Mouse (Mus musculus): ENCODE results near the gene Nlgn1. TPM values are rescaled to one million over a fixed set of nuclear protein-coding genes. Genes with fewer than 3 reads are reported as not detected.

Nlgn1 gene
- total RNA-seq, 1 experiment, result 0.04 TPM

- Histone ChIP-seq H3K4me1 (ENCODE audit: control insufficient read depth in 2 of 2, insufficient read depth in 2 of 2, low read length in 2 of 2, poor library complexity in 1 of 2) (no peaks in the 10 kb centered on the region), H3K27ac (ENCODE audit: insufficient read depth, low read depth, low read length, poor library complexity, severe bottlenecking) (no peak overlapping the region), H3K36me3 (ENCODE audit: control insufficient read depth, insufficient read depth, low read length, poor library complexity, severe bottlenecking) (no peaks in the 10 kb centered on the region), H3K4me3 (ENCODE audit: insufficient read depth in 1 of 2, low read depth in 1 of 2, low read length in 2 of 2, poor library complexity in 1 of 2, severe bottlenecking in 1 of 2) (no peak overlapping the region), H3K9ac (ENCODE audit: insufficient read depth, low read depth, low read length, poor library complexity, severe bottlenecking) (no peak overlapping the region), H3K9me3 (ENCODE audit: control insufficient read depth, insufficient read depth, low read depth, low read length) (no peaks in the 10 kb centered on the region)
- in situ Hi-C loops (cut with MboI; ENCODE audit: low sequenced_read_pairs in 2 of 2, unreplicated experiment in 2 of 2), result no loop called here
- DNase-seq (ENCODE audit: low read depth, low spot score), result no peak
- TF ChIP-seq HCFC1 (IDR thresholded peaks at IDR 0.05; ENCODE audit: borderline replicate concordance, insufficient read depth, low read length), result no peak
- no peak for TF ChIP-seq MAFK (IDR thresholded peaks at IDR 0.05; ENCODE audit: insufficient read depth, low read depth, low read length)
- no peak for TF ChIP-seq ZNF384 (IDR thresholded peaks at IDR 0.05; ENCODE audit: low read depth, low read length)
- TF ChIP-seq CHD2 (IDR thresholded peaks at IDR 0.05; ENCODE audit: low read depth, low read length), result no peak
- no peak for TF ChIP-seq ZC3H11A (IDR thresholded peaks at IDR 0.05; ENCODE audit: borderline replicate concordance, low read depth, low read length)
Measured at GRCm38 (mm10) chr3:25645895-25646691, 686.2 kb downstream of the Nlgn1 start.

DNA sequence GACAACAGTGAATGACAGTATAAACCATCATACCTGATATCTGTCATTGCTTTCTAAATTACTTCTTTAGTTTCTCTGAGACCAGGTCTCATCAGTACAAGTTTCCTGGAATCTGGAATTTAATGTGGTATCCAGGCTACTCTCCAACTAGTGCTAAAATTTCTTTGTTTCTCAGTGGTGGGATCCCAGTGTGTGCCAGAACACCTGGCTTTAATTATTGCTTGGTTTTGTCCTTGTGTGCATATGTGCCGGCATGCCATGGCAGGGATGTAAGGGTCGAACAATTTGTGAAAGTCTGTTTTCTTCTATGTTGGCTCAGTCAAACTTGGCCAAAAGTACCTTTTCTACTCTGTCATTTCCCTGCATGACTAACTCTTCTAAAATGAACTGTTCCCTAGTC lies 703.1 kb downstream of the Nlgn1 start:
- Histone ChIP-seq H3K36me3 (ENCODE audit: control insufficient read depth, insufficient read depth, low read length, poor library complexity, severe bottlenecking) (no peaks in the 10 kb centered on the region), H3K4me1 (ENCODE audit: control insufficient read depth in 2 of 2, insufficient read depth in 2 of 2, low read length in 2 of 2, poor library complexity in 1 of 2) (no peaks in the 10 kb centered on the region), H3K27ac (ENCODE audit: insufficient read depth, low read depth, low read length, poor library complexity, severe bottlenecking) (no peak overlapping the region), H3K4me3 (ENCODE audit: insufficient read depth in 1 of 2, low read depth in 1 of 2, low read length in 2 of 2, poor library complexity in 1 of 2, severe bottlenecking in 1 of 2) (no peak overlapping the region), H3K9me3 (ENCODE audit: control insufficient read depth, insufficient read depth, low read depth, low read length) (no peaks in the 10 kb centered on the region), H3K9ac (ENCODE audit: insufficient read depth, low read depth, low read length, poor library complexity, severe bottlenecking) (no peak overlapping the region)
- TF ChIP-seq ZNF384 (IDR thresholded peaks at IDR 0.05; ENCODE audit: low read depth, low read length) (no peak), CHD2 (IDR thresholded peaks at IDR 0.05; ENCODE audit: low read depth, low read length) (no peak), ZC3H11A (IDR thresholded peaks at IDR 0.05; ENCODE audit: borderline replicate concordance, low read depth, low read length) (no peak), MAFK (IDR thresholded peaks at IDR 0.05; ENCODE audit: insufficient read depth, low read depth, low read length) (no peak), HCFC1 (IDR thresholded peaks at IDR 0.05; ENCODE audit: borderline replicate concordance, insufficient read depth, low read length) (no peak)
- in situ Hi-C loops (cut with MboI; ENCODE audit: low sequenced_read_pairs in 2 of 2, unreplicated experiment in 2 of 2), result no loop called here
- no peak for DNase-seq (ENCODE audit: low read depth, low spot score)

- H3K9ac ChIP-seq (ENCODE audit: insufficient read depth, low read depth, low read length, poor library complexity, severe bottlenecking), result no peak overlapping the region
- TF ChIP-seq ZC3H11A (IDR thresholded peaks at IDR 0.05; ENCODE audit: borderline replicate concordance, low read depth, low read length) (no peak), CHD2 (IDR thresholded peaks at IDR 0.05; ENCODE audit: low read depth, low read length) (no peak), MAFK (IDR thresholded peaks at IDR 0.05; ENCODE audit: insufficient read depth, low read depth, low read length) (no peak), ZNF384 (IDR thresholded peaks at IDR 0.05; ENCODE audit: low read depth, low read length) (no peak)
- no peaks in the 10 kb centered on the region for H3K4me1 ChIP-seq (ENCODE audit: control insufficient read depth in 2 of 2, insufficient read depth in 2 of 2, low read length in 2 of 2, poor library complexity in 1 of 2)
- H3K4me3 ChIP-seq (ENCODE audit: insufficient read depth in 1 of 2, low read depth in 1 of 2, low read length in 2 of 2, poor library complexity in 1 of 2, severe bottlenecking in 1 of 2), result no peak overlapping the region
- DNase-seq (ENCODE audit: low read depth, low spot score), result no peak
- H3K27ac ChIP-seq (ENCODE audit: insufficient read depth, low read depth, low read length, poor library complexity, severe bottlenecking), result no peak overlapping the region
- in situ Hi-C loops (cut with MboI; ENCODE audit: low sequenced_read_pairs in 2 of 2, unreplicated experiment in 2 of 2), result no loop called here
- no peaks in the 10 kb centered on the region for H3K9me3 ChIP-seq (ENCODE audit: control insufficient read depth, insufficient read depth, low read depth, low read length)
- H3K36me3 ChIP-seq (ENCODE audit: control insufficient read depth, insufficient read depth, low read length, poor library complexity, severe bottlenecking), result no peaks in the 10 kb centered on the region
Measured at GRCm38 (mm10) chr3:25606597-25606996, 725.7 kb downstream of the Nlgn1 start.

- Histone ChIP-seq H3K4me1 (ENCODE audit: control insufficient read depth in 2 of 2, insufficient read depth in 2 of 2, low read length in 2 of 2, poor library complexity in 1 of 2) (no peaks in the 10 kb centered on the region), H3K9me3 (ENCODE audit: control insufficient read depth, insufficient read depth, low read depth, low read length) (no peaks in the 10 kb centered on the region), H3K4me3 (ENCODE audit: insufficient read depth in 1 of 2, low read depth in 1 of 2, low read length in 2 of 2, poor library complexity in 1 of 2, severe bottlenecking in 1 of 2) (no peak overlapping the region), H3K27ac (ENCODE audit: insufficient read depth, low read depth, low read length, poor library complexity, severe bottlenecking) (no peak overlapping the region), H3K9ac (ENCODE audit: insufficient read depth, low read depth, low read length, poor library complexity, severe bottlenecking) (no peak overlapping the region), H3K36me3 (ENCODE audit: control insufficient read depth, insufficient read depth, low read length, poor library complexity, severe bottlenecking) (no peaks in the 10 kb centered on the region)
- DNase-seq (ENCODE audit: low read depth, low spot score), result no peak
- in situ Hi-C loops (cut with MboI; ENCODE audit: low sequenced_read_pairs in 2 of 2, unreplicated experiment in 2 of 2), result no loop called here
- TF ChIP-seq MAFK (IDR thresholded peaks at IDR 0.05; ENCODE audit: insufficient read depth, low read depth, low read length), result no peak
- no peak for TF ChIP-seq ZC3H11A (IDR thresholded peaks at IDR 0.05; ENCODE audit: borderline replicate concordance, low read depth, low read length)
- TF ChIP-seq ZNF384 (IDR thresholded peaks at IDR 0.05; ENCODE audit: low read depth, low read length), result no peak
- TF ChIP-seq HCFC1 (IDR thresholded peaks at IDR 0.05; ENCODE audit: borderline replicate concordance, insufficient read depth, low read length), result no peak
- no peak for TF ChIP-seq CHD2 (IDR thresholded peaks at IDR 0.05; ENCODE audit: low read depth, low read length)
Measured at GRCm38 (mm10) chr3:25597513-25597912, 734.7 kb downstream of the Nlgn1 start.
